Mouse (Mus musculus): ENCODE measurements at regions not wholly inside any gene's neighbourhood (a gene's known extent, or its start where the extent isn't known, plus 50 kb on each side); places are given as distances from the start of the nearest gene placed in this dataset.
"Not testable (repeated sequence)": the region's sequence is repeated elsewhere in the genome, so short reads cannot be mapped to it uniquely, and the experiment has no call there.

DNA sequence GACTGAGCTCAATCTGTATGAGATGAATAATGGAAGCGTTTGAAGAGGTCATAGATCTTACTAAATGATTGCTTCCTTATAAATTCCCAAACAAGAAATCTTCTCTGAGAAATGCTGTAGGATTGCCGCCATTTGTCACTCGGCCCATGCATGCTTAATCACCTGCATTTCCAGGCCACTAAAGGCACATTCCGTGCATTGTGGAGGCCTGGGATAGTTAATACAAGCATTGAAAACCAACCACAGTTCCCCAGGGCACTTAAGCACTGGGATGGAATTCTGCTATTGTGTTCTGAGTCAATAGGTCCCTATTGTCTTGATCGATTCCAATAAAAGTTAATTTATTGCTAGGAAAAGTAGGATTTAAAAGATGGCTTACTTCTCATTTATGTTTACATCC lies 92.5 kb downstream of the Naa11 start:
- Histone ChIP-seq H3K27me3 (ENCODE audit: control insufficient read depth, insufficient read depth, low read length) (no peaks in the 10 kb centered on the region), H3K9ac (replicated peaks; ENCODE audit: low read depth, low read length) (no peak overlapping the region), H3K27ac (ENCODE audit: low read length) (no peak overlapping the region), H3K4me2 (replicated peaks; ENCODE audit: low read depth, low read length) (no peak overlapping the region), H3K36me3 (ENCODE audit: control insufficient read depth, insufficient read depth, low read length) (no peaks in the 10 kb centered on the region), H3K9me3 (ENCODE audit: control insufficient read depth, low read depth, low read length) (no peaks in the 10 kb centered on the region), H3K4me3 (ENCODE audit: low read depth, low read length) (no peak overlapping the region), H3K4me1 (ENCODE audit: control insufficient read depth, insufficient read depth, low read length) (no peaks in the 10 kb centered on the region)
- WGBS, result 59% methylated on average over 5 of the region's 5 CpGs
- no peak for ATAC-seq (ENCODE audit: insufficient number of reproducible peaks, insufficient read depth, low FRiP score, low read depth)

DNA sequence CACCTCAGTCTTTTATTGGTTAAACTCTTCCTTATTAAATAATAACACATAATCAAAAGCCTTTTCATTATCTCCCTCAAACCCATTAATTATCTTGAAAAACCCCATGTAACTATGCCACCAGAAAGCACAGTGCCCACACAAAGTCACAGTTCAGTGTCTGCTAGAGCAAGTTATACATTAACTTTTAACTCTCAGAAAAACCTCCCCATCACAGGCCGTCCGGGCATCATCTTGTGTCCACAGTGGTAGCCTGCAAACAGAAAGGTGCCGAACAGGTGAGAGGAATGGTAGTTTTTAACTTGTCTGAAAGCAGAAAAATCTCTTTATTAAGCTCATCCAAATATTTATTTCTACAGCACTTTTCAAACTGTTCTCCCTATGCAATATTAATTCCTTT lies 96.0 kb downstream of the Naa11 start:
- WGBS, result 72% methylated on average over 3 of the region's 3 CpGs
- peak; percentile 67; the same call in 1 of the 2 replicates for ATAC-seq (ENCODE audit: insufficient number of reproducible peaks, insufficient read depth, low FRiP score, low read depth)
- no peaks in the 10 kb centered on the region for H3K27me3 ChIP-seq (ENCODE audit: control insufficient read depth, insufficient read depth, low read length)
- no peak overlapping the region for H3K4me2 ChIP-seq (replicated peaks; ENCODE audit: low read depth, low read length)
- no peaks in the 10 kb centered on the region for H3K9me3 ChIP-seq (ENCODE audit: control insufficient read depth, low read depth, low read length)
- H3K36me3 ChIP-seq (ENCODE audit: control insufficient read depth, insufficient read depth, low read length), result no peaks in the 10 kb centered on the region
- no peak overlapping the region for H3K9ac ChIP-seq (replicated peaks; ENCODE audit: low read depth, low read length)
- H3K4me1 ChIP-seq (ENCODE audit: control insufficient read depth, insufficient read depth, low read length), result no peaks in the 10 kb centered on the region
- no peak overlapping the region for H3K27ac ChIP-seq (ENCODE audit: low read length)
- no peak overlapping the region for H3K4me3 ChIP-seq (ENCODE audit: low read depth, low read length)

GRCm38 (mm10) chr5:97290166-97290681 lies 102.0 kb downstream of the Naa11 start:
- H3K27ac ChIP-seq (ENCODE audit: low read length), result no peak overlapping the region
- no peaks in the 10 kb centered on the region for H3K4me1 ChIP-seq (ENCODE audit: control insufficient read depth, insufficient read depth, low read length)
- no peak overlapping the region for H3K4me2 ChIP-seq (replicated peaks; ENCODE audit: low read depth, low read length)
- H3K27me3 ChIP-seq (ENCODE audit: control insufficient read depth, insufficient read depth, low read length), result no peaks in the 10 kb centered on the region
- no peak for ATAC-seq (ENCODE audit: insufficient number of reproducible peaks, insufficient read depth, low FRiP score, low read depth)
- WGBS, result 74% methylated on average over 2 of the region's 2 CpGs
- H3K9ac ChIP-seq (replicated peaks; ENCODE audit: low read depth, low read length), result no peak overlapping the region
- H3K36me3 ChIP-seq (ENCODE audit: control insufficient read depth, insufficient read depth, low read length), result no peaks in the 10 kb centered on the region
- no peak overlapping the region for H3K4me3 ChIP-seq (ENCODE audit: low read depth, low read length)
- H3K9me3 ChIP-seq (ENCODE audit: control insufficient read depth, low read depth, low read length), result no peaks in the 10 kb centered on the region

- 76% methylated on average over 8 of the region's 8 CpGs for WGBS
- H3K27ac ChIP-seq (ENCODE audit: low read length), result no peak overlapping the region
- H3K4me1 ChIP-seq (ENCODE audit: control insufficient read depth, insufficient read depth, low read length), result no peaks in the 10 kb centered on the region
- no peak overlapping the region for H3K4me3 ChIP-seq (ENCODE audit: low read depth, low read length)
- no peak overlapping the region for H3K4me2 ChIP-seq (replicated peaks; ENCODE audit: low read depth, low read length)
- no peak for ATAC-seq (ENCODE audit: insufficient number of reproducible peaks, insufficient read depth, low FRiP score, low read depth)
- H3K9me3 ChIP-seq (ENCODE audit: control insufficient read depth, low read depth, low read length), result no peaks in the 10 kb centered on the region
- H3K27me3 ChIP-seq (ENCODE audit: control insufficient read depth, insufficient read depth, low read length), result no peaks in the 10 kb centered on the region
- no peak overlapping the region for H3K9ac ChIP-seq (replicated peaks; ENCODE audit: low read depth, low read length)
- no peaks in the 10 kb centered on the region for H3K36me3 ChIP-seq (ENCODE audit: control insufficient read depth, insufficient read depth, low read length)
These were observed 102.6 kb downstream of the Naa11 start for GRCm38 (mm10) chr5:97289401-97290165.

GRCm38 (mm10) chr5:97279455-97279854 lies 112.7 kb downstream of the Naa11 start:
- 75% methylated on average over 5 of the region's 5 CpGs for WGBS
- ATAC-seq (ENCODE audit: insufficient number of reproducible peaks, insufficient read depth, low FRiP score, low read depth), result no peak

GRCm38 (mm10) chr5:97277795-97278572 lies 114.2 kb downstream of the Naa11 start:
- 0 out of 2 replicates have a peak overlapping the region, but pooled peaks have one; percentile 4 for H3K4me2 ChIP-seq (replicated peaks; ENCODE audit: low read depth, low read length)
- no peak overlapping the region for H3K4me3 ChIP-seq (ENCODE audit: low read depth, low read length)
- H3K36me3 ChIP-seq (ENCODE audit: control insufficient read depth, insufficient read depth, low read length), result no peaks in the 10 kb centered on the region
- H3K27me3 ChIP-seq (ENCODE audit: control insufficient read depth, insufficient read depth, low read length), result no peaks in the 10 kb centered on the region
- ATAC-seq (ENCODE audit: insufficient number of reproducible peaks, insufficient read depth, low FRiP score, low read depth), result no peak
- H3K9ac ChIP-seq (replicated peaks; ENCODE audit: low read depth, low read length), result no peak overlapping the region
- H3K4me1 ChIP-seq (ENCODE audit: control insufficient read depth, insufficient read depth, low read length), result no peaks in the 10 kb centered on the region
- H3K9me3 ChIP-seq (ENCODE audit: control insufficient read depth, low read depth, low read length), result no peaks in the 10 kb centered on the region
- H3K27ac ChIP-seq (ENCODE audit: low read length), result no peak overlapping the region
- 65% methylated on average over 16 of the region's 16 CpGs for WGBS

More at GRCm38 (mm10) chr5:97279455-97279854, 112.7 kb downstream of the Naa11 start:
- Histone ChIP-seq H3K27ac (ENCODE audit: low read length) (no peak overlapping the region), H3K27me3 (ENCODE audit: control insufficient read depth, insufficient read depth, low read length) (no peaks in the 10 kb centered on the region), H3K4me3 (ENCODE audit: low read depth, low read length) (no peak overlapping the region), H3K9me3 (ENCODE audit: control insufficient read depth, low read depth, low read length) (no peaks in the 10 kb centered on the region), H3K4me1 (ENCODE audit: control insufficient read depth, insufficient read depth, low read length) (no peaks in the 10 kb centered on the region), H3K4me2 (replicated peaks; ENCODE audit: low read depth, low read length) (no peak overlapping the region), H3K36me3 (ENCODE audit: control insufficient read depth, insufficient read depth, low read length) (no peaks in the 10 kb centered on the region), H3K9ac (replicated peaks; ENCODE audit: low read depth, low read length) (no peak overlapping the region)

DNA sequence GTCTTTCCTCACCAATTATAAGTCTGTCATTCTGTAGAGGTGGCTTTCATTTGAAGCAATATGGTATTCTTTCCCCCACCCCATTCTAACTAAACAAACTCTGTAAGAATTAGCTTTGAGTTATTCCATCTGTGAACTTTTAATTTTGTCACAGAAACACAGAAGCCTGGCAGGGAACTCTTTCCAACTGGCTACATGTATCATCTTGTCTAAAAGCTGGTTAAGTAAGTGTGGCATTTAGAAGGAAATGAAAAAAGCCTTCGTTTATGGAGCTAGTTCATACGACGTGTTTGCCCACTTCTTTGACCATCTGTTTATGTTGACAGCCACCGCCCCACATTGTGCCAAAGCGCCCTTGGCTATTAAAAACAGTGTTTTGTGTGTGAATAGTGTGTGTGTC lies 115.5 kb downstream of the Naa11 start:
- Histone ChIP-seq H3K4me2 (replicated peaks; ENCODE audit: low read depth, low read length) (no peak overlapping the region), H3K4me1 (ENCODE audit: control insufficient read depth, insufficient read depth, low read length) (no peaks in the 10 kb centered on the region), H3K27ac (ENCODE audit: low read length) (no peak overlapping the region), H3K9me3 (ENCODE audit: control insufficient read depth, low read depth, low read length) (no peaks in the 10 kb centered on the region), H3K36me3 (ENCODE audit: control insufficient read depth, insufficient read depth, low read length) (no peaks in the 10 kb centered on the region), H3K27me3 (ENCODE audit: control insufficient read depth, insufficient read depth, low read length) (no peaks in the 10 kb centered on the region), H3K9ac (replicated peaks; ENCODE audit: low read depth, low read length) (no peak overlapping the region), H3K4me3 (ENCODE audit: low read depth, low read length) (no peak overlapping the region)
- no peak for ATAC-seq (ENCODE audit: insufficient number of reproducible peaks, insufficient read depth, low FRiP score, low read depth)
- 48% methylated on average over 5 of the region's 5 CpGs for whole genome bisulfite sequencing

DNA sequence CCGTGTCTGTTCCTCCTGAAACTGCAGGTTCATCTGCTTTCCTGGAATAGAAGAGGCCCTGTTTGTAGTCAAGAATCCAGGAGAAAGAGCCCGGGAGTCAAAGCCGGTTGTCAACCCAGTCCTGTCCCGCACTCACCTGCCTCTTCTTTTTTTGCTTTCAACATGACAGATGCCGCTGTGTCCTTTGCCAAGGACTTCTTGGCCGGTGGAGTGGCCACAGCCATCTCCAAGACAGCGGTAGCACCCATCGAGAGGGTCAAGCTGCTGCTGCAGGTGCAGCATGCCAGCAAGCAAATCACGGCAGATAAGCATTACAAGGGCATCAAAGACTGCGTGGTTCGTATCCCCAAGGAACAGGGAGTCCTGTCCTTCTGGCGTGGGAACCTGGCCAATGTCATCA lies 127.5 kb downstream of the Naa11 start:
- H3K4me2 ChIP-seq (replicated peaks; ENCODE audit: low read depth, low read length); H3K27ac ChIP-seq (ENCODE audit: low read length); H3K4me3 ChIP-seq (ENCODE audit: low read depth, low read length); ATAC-seq (ENCODE audit: insufficient number of reproducible peaks, insufficient read depth, low FRiP score, low read depth); H3K4me1 ChIP-seq (ENCODE audit: control insufficient read depth, insufficient read depth, low read length); H3K9ac ChIP-seq (replicated peaks; ENCODE audit: low read depth, low read length); H3K9me3 ChIP-seq (ENCODE audit: control insufficient read depth, low read depth, low read length); H3K27me3 ChIP-seq (ENCODE audit: control insufficient read depth, insufficient read depth, low read length); H3K36me3 ChIP-seq (ENCODE audit: control insufficient read depth, insufficient read depth, low read length): not testable (repeated sequence)
- WGBS, result 93% methylated on average over 12 of the region's 12 CpGs

All from stomach, embryonic 14.5 days (tissue).